Mouse (Mus musculus) left cerebral cortex, adult 11 months (tissue): ENCODE results near the gene Exog.

Experiments used
- DNase-seq: peaks from one replicate; pipeline ENCODE4 v3.0.0; 2022; ENCODE audit warnings: low spot score

Exog gene

GRCm38 (mm10) chr9:119444738-119445429 is at the start of gene Exog:
Gene Exog, plus strand, starts transcription at chr9:119444943.
- DNase-seq = peak; percentile 94

GRCm38 (mm10) chr9:119401351-119401750 is 43.4 kb upstream of the Exog start:
- peak; percentile 38 for DNase-seq

- peak; percentile 90 for DNase-seq
These were observed 42.9 kb upstream of the Exog start, which contains the start of gene Acvr2b for GRCm38 (mm10) chr9:119401801-119402214. Gene Acvr2b, plus strand, starts transcription at chr9:119402118.

GRCm38 (mm10) chr9:119402253-119403235 is 42.2 kb upstream of the Exog start:
- no peak for DNase-seq

- DNase-seq = no peak
These were observed 41.5 kb upstream of the Exog start for GRCm38 (mm10) chr9:119403236-119403641.

GRCm38 (mm10) chr9:119404090-119404489 is 40.7 kb upstream of the Exog start:
- no peak for DNase-seq

GRCm38 (mm10) chr9:119407884-119408283 is 36.9 kb upstream of the Exog start:
- DNase-seq = no peak

GRCm38 (mm10) chr9:119408898-119409664 is 35.7 kb upstream of the Exog start:
- DNase-seq = no peak

- no peak for DNase-seq
These were observed 34.9 kb upstream of the Exog start for GRCm38 (mm10) chr9:119409864-119410263.

GRCm38 (mm10) chr9:119418025-119418424 is 26.7 kb upstream of the Exog start:
- DNase-seq = no peak

GRCm38 (mm10) chr9:119419852-119420438 is 24.8 kb upstream of the Exog start:
- no peak for DNase-seq

GRCm38 (mm10) chr9:119425217-119425975 is 19.3 kb upstream of the Exog start:
- DNase-seq = no peak

- no peak for DNase-seq
These were observed 18.7 kb upstream of the Exog start for GRCm38 (mm10) chr9:119425976-119426415.

- DNase-seq = no peak
These were observed 18.3 kb upstream of the Exog start for GRCm38 (mm10) chr9:119426483-119426882.

GRCm38 (mm10) chr9:119430311-119430710 is 14.4 kb upstream of the Exog start:
- DNase-seq = peak; percentile 76

GRCm38 (mm10) chr9:119435855-119436254 is 8.9 kb upstream of the Exog start:
- no peak for DNase-seq

- no peak for DNase-seq
These were observed 6.7 kb upstream of the Exog start for GRCm38 (mm10) chr9:119438065-119438464.

- no peak for DNase-seq
These were observed 6.2 kb upstream of the Exog start for GRCm38 (mm10) chr9:119438498-119439000.

- no peak for DNase-seq
These were observed 994 bp downstream of the Exog start for GRCm38 (mm10) chr9:119445737-119446136.

GRCm38 (mm10) chr9:119455967-119456366 is 11.2 kb downstream of the Exog start:
- DNase-seq = no peak

- no peak for DNase-seq
These were observed 12.4 kb downstream of the Exog start for GRCm38 (mm10) chr9:119457122-119457521.
